Mouse (Mus musculus): ENCODE measurements around the gene Cisd2.

GRCm38 (mm10) chr3:135404599-135404998, 19.1 kb downstream of the Cisd2 start:
- TF ChIP-seq HCFC1 (IDR thresholded peaks at IDR 0.05; ENCODE audit: borderline replicate concordance, insufficient read depth, low read length) = no peak
- TF ChIP-seq ZNF384 (IDR thresholded peaks at IDR 0.05; ENCODE audit: low read depth, low read length) = no peak
